Mouse (Mus musculus) kidney, postnatal 0 days (tissue): ENCODE measurements around the gene Spocd1. TPM values are rescaled to one million over a fixed set of nuclear protein-coding genes. Genes with fewer than 3 reads are reported as not detected.
A peak's percentile ranks its signal among the peaks of the same experiment; 100 is the strongest.
"Not testable (repeated sequence)": the region's sequence is repeated elsewhere in the genome, so short reads cannot be mapped to it uniquely, and the experiment has no call there.

ENCODE experiments used
- ATAC-seq: fragments of 200-750 bp; cut with Nextera tagmentation; replicated peaks from 2 replicates; pipeline ENCODE4 v1.8.0; 2017; ENCODE audit warnings: low read depth, moderate number of reproducible peaks, moderate TSS enrichment, moderate library complexity; ENCODE audit not compliant: low FRiP score
- DNase-seq: peaks from one replicate; pipeline ENCODE4 v3.0.0-alpha.2; 2016; ENCODE audit warnings: low spot score
- H3K27ac ChIP-seq: fragments of 300-500 bp; sonication (generic); 2 replicates; pipeline ENCODE4 v1.5.1; 2014; ENCODE audit warnings: mild to moderate bottlenecking
- H3K27me3 ChIP-seq: fragments of 300-500 bp; sonication (generic); 2 replicates; pipeline ENCODE4 v1.6.1; 2014; ENCODE audit warnings: low read length, mixed read lengths; ENCODE audit not compliant: insufficient read depth
- H3K36me3 ChIP-seq: fragments of 300-500 bp; sonication (generic); 2 replicates; pipeline ENCODE4 v1.6.1; 2014; ENCODE audit warnings: low read length, mixed read lengths; ENCODE audit not compliant: insufficient read depth
- H3K4me1 ChIP-seq: fragments of 300-500 bp; sonication (generic); replicated peaks from 2 replicates; pipeline ENCODE4 v1.6.1; 2014; ENCODE audit warnings: antibody characterized with exemption, low read length, mixed read lengths; ENCODE audit not compliant: insufficient read depth
- H3K4me2 ChIP-seq: fragments of 300-500 bp; sonication (generic); 2 replicates; pipeline ENCODE4 v1.6.1; 2014; ENCODE audit warnings: mild to moderate bottlenecking, low read length, moderate library complexity, mixed read lengths
- H3K4me3 ChIP-seq: fragments of 300-500 bp; sonication (generic); replicated peaks from 2 replicates; pipeline ENCODE4 v1.5.1; 2014; ENCODE audit warnings: low read depth, low read length
- H3K9ac ChIP-seq: fragments of 300-500 bp; sonication (generic); 2 replicates; pipeline ENCODE4 v1.6.1; 2014; ENCODE audit warnings: low read depth, low read length
- H3K9me3 ChIP-seq: fragments of 300-500 bp; sonication (generic); replicated peaks from 2 replicates; pipeline ENCODE4 v1.6.1; 2016; ENCODE audit warnings: low read length, inconsistent platforms, mixed read lengths
- CTCF ChIP-seq: IDR thresholded peaks from 2 replicates; pipeline ENCODE4 v1.5.1; 2016; ENCODE audit warnings: antibody characterized with exemption, low read depth, mild to moderate bottlenecking, moderate library complexity
- WGBS: fragments of 180-500 bp; shearing (Covaris S2); extraction: QIAGEN DNeasy Blood & Tissue Kit; methylation state at CpG from one replicate; pipeline ENCODE4 v1.1.7; 2014; 5-methylcytosine and 5-hydroxymethylcytosine counted together
- polyA plus RNA-seq: library from polyadenylated mRNA; unstranded; fragments of >200 nt; fragmentation: Nextera tagmentation; extraction: Ambion mirVana; gene quantifications from 2 replicates; pipeline ENCODE4 v1.2.1, GENCODE M21; 2015

Spocd1 gene
- polyA plus RNA-seq, 1 experiment from 2014 or later: not detected

DNA sequence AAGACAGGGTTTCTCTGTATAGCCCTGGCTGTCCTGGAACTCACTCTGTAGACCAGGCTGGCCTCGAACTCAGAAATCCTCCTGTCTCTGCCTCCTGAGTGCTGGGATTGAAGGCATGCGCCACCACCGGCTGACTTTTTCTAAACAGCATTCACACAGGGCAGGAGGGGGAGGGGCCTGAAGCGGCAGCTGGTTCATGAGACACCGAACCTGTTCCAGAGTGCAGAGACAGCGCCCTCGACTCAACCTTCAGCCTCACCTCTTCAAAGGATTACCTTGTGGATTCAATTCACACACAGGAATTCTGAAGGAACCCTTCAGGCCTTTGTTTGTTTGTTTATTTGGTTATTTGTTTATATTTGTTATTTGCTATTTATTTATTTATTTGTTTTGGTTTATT is 39.0 kb upstream of the Spocd1 start:
- DNase-seq (no peak), ATAC-seq (no peak)
- Histone ChIP-seq H3K36me3 (no peaks in the 10 kb centered on the region), H3K27me3 (no peaks in the 10 kb centered on the region), H3K27ac (no peak overlapping the region), H3K4me2 (no peak overlapping the region), H3K4me3 (no peak overlapping the region), H3K9ac (no peak overlapping the region), H3K9me3 (no peaks in the 10 kb centered on the region), H3K4me1 (no peaks in the 10 kb centered on the region)
- 88% methylated on average over 7 of the region's 7 CpGs for WGBS
- TF ChIP-seq CTCF: no peak

DNA sequence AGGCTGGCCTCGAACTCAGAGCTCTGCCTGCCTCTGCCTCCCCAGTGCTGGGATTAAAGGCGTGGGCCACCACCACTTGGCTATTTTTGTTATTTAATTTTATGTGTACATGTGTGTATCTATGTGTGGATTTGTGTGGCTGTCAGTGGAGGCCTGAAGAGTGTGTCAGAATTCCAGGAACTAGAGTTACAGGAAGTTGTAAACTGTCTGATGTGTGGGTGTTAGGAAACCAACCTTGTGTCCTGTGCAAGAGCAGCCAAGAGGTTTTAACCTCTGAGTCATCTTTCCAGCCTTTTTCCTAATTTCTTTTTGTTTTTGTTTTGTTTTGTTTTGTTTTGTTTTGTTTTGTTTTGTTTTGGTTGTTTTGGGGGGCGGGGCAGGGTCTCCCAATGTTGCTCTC is 34.2 kb upstream of the Spocd1 start:
- Histone ChIP-seq H3K9ac (no peak overlapping the region), H3K4me1 (no peaks in the 10 kb centered on the region), H3K36me3 (no peaks in the 10 kb centered on the region), H3K4me3 (no peak overlapping the region), H3K27me3 (no peaks in the 10 kb centered on the region), H3K27ac (no peak overlapping the region), H3K9me3 (no peaks in the 10 kb centered on the region), H3K4me2 (no peak overlapping the region)
- WGBS: 94% methylated on average over 3 of the region's 3 CpGs
- ATAC-seq (no peak), DNase-seq (no peak)
- TF ChIP-seq CTCF: no peak

DNA sequence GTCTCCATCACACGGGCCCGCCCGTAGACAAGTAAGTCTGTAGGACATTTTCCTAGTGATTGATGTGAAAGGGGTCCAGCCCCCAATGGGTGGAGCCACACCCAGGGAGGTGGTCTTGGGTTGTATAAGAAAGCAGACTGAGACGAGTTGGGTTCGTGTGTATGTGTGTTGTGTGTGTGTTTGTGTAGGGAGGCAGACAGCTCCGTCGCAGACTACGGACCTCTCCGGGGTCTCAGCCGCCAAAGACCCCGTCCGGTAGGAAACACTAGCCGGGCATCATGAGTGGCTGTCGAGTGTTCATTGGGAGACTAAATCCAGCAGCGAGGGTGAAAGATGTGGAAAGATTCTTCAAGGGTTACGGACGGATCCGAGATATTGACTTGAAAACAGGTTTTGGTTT is 30.2 kb upstream of the Spocd1 start:
- not testable (repeated sequence) for H3K36me3 ChIP-seq, H3K4me2 ChIP-seq, H3K9me3 ChIP-seq, H3K9ac ChIP-seq, ATAC-seq, DNase-seq, H3K4me3 ChIP-seq, H3K27ac ChIP-seq, H3K27me3 ChIP-seq, H3K4me1 ChIP-seq
- WGBS: 98% methylated on average over 18 of the region's 18 CpGs

DNA sequence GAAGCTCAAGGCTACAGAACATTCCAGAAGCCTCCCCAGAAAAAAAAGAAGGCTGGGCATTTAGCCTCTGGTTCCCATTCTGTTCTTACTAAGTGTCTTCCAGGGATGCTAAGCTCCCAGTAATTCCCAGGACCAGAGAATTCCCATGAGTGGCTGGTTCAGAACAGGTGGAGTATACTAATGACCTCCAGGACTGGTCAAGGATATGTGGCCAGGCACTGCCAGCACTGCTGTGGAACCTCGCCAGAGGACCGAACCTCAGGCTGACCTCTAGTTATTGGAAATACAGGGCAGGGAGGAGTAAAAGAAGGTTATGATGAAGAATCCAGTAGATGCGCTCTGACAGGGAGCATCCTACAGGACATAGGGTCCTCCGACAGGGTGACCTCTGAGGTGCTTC is 26.7 kb upstream of the Spocd1 start:
- Histone ChIP-seq H3K9ac (no peak overlapping the region), H3K4me3 (no peak overlapping the region), H3K27ac (no peak overlapping the region), H3K36me3 (no peaks in the 10 kb centered on the region), H3K9me3 (no peaks in the 10 kb centered on the region), H3K4me1 (no peaks in the 10 kb centered on the region; the same call in 1 of the 2 replicates), H3K27me3 (no peaks in the 10 kb centered on the region), H3K4me2 (no peak overlapping the region)
- WGBS: 85% methylated on average over 4 of the region's 4 CpGs
- no peak for TF ChIP-seq CTCF
- DNase-seq: no peak
- ATAC-seq: no peak

DNA sequence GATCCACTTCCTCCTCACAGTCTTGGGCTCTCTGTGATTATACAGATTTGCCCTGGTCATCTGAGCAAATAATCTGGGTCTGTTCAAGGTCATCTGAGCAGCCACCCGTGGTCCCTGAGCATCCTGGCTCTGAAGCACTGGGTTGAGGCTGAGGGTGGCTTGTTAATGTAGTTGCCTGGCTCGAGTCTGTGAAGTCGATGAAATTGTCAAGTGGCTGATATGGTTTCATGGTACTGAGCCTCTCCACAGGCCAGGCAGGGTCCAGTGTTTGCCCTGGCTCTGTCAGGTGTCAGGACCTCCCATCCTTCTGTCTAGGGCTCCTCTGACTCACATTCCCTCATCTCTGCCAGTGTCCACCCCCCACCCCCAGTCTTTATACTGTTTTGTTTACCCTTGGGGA is 25.5 kb upstream of the Spocd1 start:
- no peak for TF ChIP-seq CTCF
- no peak overlapping the region for H3K9ac ChIP-seq
- WGBS: 37% methylated on average over 3 of the region's 3 CpGs
- no peak overlapping the region for H3K27ac ChIP-seq
- H3K4me1 ChIP-seq: no peaks in the 10 kb centered on the region; the same call in 1 of the 2 replicates
- H3K36me3 ChIP-seq: no peaks in the 10 kb centered on the region
- no peak overlapping the region for H3K4me2 ChIP-seq
- no peak for ATAC-seq
- DNase-seq: no peak
- no peaks in the 10 kb centered on the region for H3K9me3 ChIP-seq
- H3K4me3 ChIP-seq: no peak overlapping the region
- H3K27me3 ChIP-seq: no peaks in the 10 kb centered on the region

DNA sequence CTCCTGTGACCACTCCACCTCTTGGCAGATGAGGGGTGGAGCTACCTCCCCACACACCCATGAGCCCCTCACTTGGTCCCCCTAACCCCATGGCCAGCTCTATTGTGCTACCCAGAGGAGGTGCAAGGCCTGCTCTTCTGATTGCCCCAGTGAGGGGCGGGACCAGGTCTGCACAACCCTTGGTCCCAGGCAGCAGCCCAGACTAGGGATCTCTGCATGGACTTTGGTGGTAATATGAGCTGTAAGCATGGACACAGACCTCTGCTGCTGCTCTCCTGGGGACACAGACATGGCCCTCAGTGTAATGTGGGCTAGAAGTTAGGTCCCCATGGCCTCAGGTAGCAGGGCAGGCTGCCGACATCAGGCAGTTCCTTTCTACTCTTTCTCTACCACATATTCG is 24.0 kb upstream of the Spocd1 start:
- no peak overlapping the region for H3K4me3 ChIP-seq
- H3K36me3 ChIP-seq: no peaks in the 10 kb centered on the region
- H3K27me3 ChIP-seq: no peaks in the 10 kb centered on the region
- no peak for TF ChIP-seq CTCF
- H3K9me3 ChIP-seq: no peaks in the 10 kb centered on the region
- no peak overlapping the region for H3K4me2 ChIP-seq
- 93% methylated on average over 3 of the region's 3 CpGs for WGBS
- DNase-seq (no peak), ATAC-seq (no peak)
- no peak overlapping the region for H3K27ac ChIP-seq
- peaks cover 9% of the 10 kb centered on the region for H3K4me1 ChIP-seq
- no peak overlapping the region for H3K9ac ChIP-seq

DNA sequence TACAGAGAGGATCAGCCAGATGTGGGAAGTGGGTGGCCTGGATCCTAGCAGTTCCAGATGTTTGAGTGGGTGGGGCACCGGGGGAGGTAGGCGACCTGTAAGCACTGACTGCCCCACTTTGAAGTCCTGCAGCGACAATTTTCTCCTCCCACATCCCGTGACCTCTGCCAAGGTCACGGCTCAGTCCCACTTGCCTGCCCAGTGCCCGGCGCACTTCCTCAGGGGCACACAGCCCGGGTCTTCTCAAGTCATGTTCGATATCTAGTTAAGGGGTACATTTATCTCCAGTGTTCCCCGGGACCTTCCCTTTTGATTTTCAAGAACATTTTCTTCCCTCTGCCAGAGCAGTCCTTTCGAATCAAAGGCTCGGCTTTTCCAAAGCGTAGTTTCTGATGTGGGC is 23.0 kb upstream of the Spocd1 start:
- WGBS: 44% methylated on average over 13 of the region's 13 CpGs
- H3K27ac ChIP-seq: no peak overlapping the region
- no peak overlapping the region for H3K4me2 ChIP-seq
- H3K4me3 ChIP-seq: no peak overlapping the region
- H3K9ac ChIP-seq: no peak overlapping the region
- ATAC-seq (0 out of 2 replicates have a peak, but pooled peaks have one; percentile 40), DNase-seq (no peak)
- no peaks in the 10 kb centered on the region for H3K9me3 ChIP-seq
- no peaks in the 10 kb centered on the region for H3K27me3 ChIP-seq
- H3K36me3 ChIP-seq: no peaks in the 10 kb centered on the region
- peaks cover 9% of the 10 kb centered on the region for H3K4me1 ChIP-seq
- TF ChIP-seq CTCF: no peak
